Mouse (Mus musculus): ENCODE results near the gene Sec13.
A peak's percentile ranks its signal among the peaks of the same experiment; 100 is the strongest.

DNA sequence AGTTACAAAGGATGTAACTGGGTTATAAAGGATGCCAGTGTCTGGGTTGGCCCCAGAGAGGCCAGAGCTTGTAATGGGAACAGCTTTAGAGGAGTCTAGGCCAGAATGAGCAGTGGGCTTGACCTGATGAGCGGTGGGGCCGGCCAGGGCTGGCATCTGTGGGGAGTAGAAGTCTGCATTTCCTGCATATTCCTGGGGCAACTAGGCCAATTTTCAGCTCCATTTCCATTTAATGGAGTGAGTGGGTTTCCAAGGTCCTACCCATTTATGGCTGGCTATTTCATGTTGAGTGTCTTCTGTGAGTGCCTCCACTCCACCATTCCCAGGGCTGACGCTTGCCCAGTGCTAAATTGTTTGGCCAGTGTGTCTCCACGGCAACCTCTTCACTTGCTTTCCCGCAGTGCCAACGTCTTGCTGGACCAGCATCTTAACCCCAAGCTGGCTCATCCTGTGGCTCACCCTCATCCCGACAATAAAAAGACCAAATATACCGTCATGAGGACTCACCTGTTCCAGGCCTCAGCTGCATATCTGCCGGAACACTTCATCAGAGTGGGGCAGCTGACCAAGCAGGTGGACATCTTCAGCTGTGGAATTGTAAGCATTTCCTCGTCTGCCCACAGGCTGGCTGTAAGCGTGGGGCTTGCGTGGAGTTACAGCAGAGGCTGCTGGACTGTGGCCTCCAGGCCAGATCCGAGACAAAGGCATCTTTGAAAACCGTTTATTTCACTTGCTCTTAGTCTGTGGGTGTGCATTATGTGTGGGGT is 62.1 kb downstream of the Sec13 start:
- TF ChIP-seq MAX (IDR thresholded peaks at IDR 0.05; ENCODE audit: low read depth) (no peak), POLR2A (IDR thresholded peaks at IDR 0.05; ENCODE audit: insufficient read length, low read depth) (no peak), MYOD1 (IDR thresholded peaks at IDR 0.05; ENCODE audit: control insufficient read depth in 1 of 3, insufficient read length in 2 of 3, low read depth in 2 of 3) (peak in 2 of 3 experiments; percentile 56 to 88), TCF12 (IDR thresholded peaks at IDR 0.05; ENCODE audit: insufficient read depth, poor library complexity, severe bottlenecking) (no peak), TCF3 (IDR thresholded peaks at IDR 0.05; ENCODE audit: insufficient read length, low read depth) (peak; percentile 61), USF1 (IDR thresholded peaks at IDR 0.05; ENCODE audit: low read depth) (no peak), CEBPB (IDR thresholded peaks at IDR 0.05; ENCODE audit: insufficient read depth, poor library complexity, severe bottlenecking) (no peak), MYOG (IDR thresholded peaks at IDR 0.05; ENCODE audit: control insufficient read depth in 1 of 3, insufficient read depth in 1 of 3, insufficient read length in 2 of 3, low read depth in 2 of 3) (peak; percentile 3 to 91 (median 58)), E2F4 (IDR thresholded peaks at IDR 0.05; ENCODE audit: insufficient read depth) (no peak), POLR2AphosphoS2 (IDR thresholded peaks at IDR 0.05; ENCODE audit: insufficient read length, low read depth) (no peak), REST (IDR thresholded peaks at IDR 0.05; ENCODE audit: insufficient read depth, insufficient read length) (no peak), SRF (IDR thresholded peaks at IDR 0.05; ENCODE audit: control insufficient read depth, insufficient read length, low read depth) (no peak)
